Mouse (Mus musculus): ENCODE data around the gene Arhgap1.
"Not testable (repeated sequence)": the region's sequence is repeated elsewhere in the genome, so short reads cannot be mapped to it uniquely, and the experiment has no call there.

Gene Arhgap1

GRCm38 (mm10) chr2:91649553-91650359, at the start of gene Arhgap1, which contains the start of gene Zfp408:
Gene Arhgap1, plus strand, starts transcription at chr2:91649860.
Gene Zfp408, minus strand, starts transcription at chr2:91649791.
- peak; percentile 93 to 95 for DNase-seq (ENCODE audit: low spot score in 2 of 2)

- DNase-seq (ENCODE audit: low spot score in 2 of 2) = peak in 1 of 2 experiments; percentile 14
Observed at GRCm38 (mm10) chr2:91600475-91600874, 49.2 kb upstream of the Arhgap1 start.

GRCm38 (mm10) chr2:91602389-91602788, 47.3 kb upstream of the Arhgap1 start:
- no peak for DNase-seq (ENCODE audit: low spot score in 2 of 2)

- not testable (repeated sequence) for DNase-seq (ENCODE audit: low spot score in 2 of 2)
Observed at GRCm38 (mm10) chr2:91609370-91609769, 40.3 kb upstream of the Arhgap1 start.

GRCm38 (mm10) chr2:91622356-91622755, 27.3 kb upstream of the Arhgap1 start:
- no peak for DNase-seq (ENCODE audit: low spot score in 2 of 2)

GRCm38 (mm10) chr2:91623366-91623765, 26.3 kb upstream of the Arhgap1 start:
- not testable (repeated sequence) for DNase-seq (ENCODE audit: low spot score in 2 of 2)

- DNase-seq (ENCODE audit: low spot score in 2 of 2) = no peak
Observed at GRCm38 (mm10) chr2:91627486-91627885, 22.2 kb upstream of the Arhgap1 start.

GRCm38 (mm10) chr2:91628171-91628570, 21.5 kb upstream of the Arhgap1 start:
- DNase-seq (ENCODE audit: low spot score in 2 of 2) = no peak

GRCm38 (mm10) chr2:91629682-91630081, 20.0 kb upstream of the Arhgap1 start:
- DNase-seq (ENCODE audit: low spot score in 2 of 2) = no peak

- no peak for DNase-seq (ENCODE audit: low spot score in 2 of 2)
Observed at GRCm38 (mm10) chr2:91630384-91630783, 19.3 kb upstream of the Arhgap1 start.

- no peak for DNase-seq (ENCODE audit: low spot score in 2 of 2)
Observed at GRCm38 (mm10) chr2:91631826-91632225, 17.8 kb upstream of the Arhgap1 start.

- DNase-seq (ENCODE audit: low spot score in 2 of 2) = no peak
Observed at GRCm38 (mm10) chr2:91632316-91632715, 17.3 kb upstream of the Arhgap1 start.

GRCm38 (mm10) chr2:91633334-91633977, 16.2 kb upstream of the Arhgap1 start:
- DNase-seq (ENCODE audit: low spot score in 2 of 2) = no peak

GRCm38 (mm10) chr2:91634841-91635240, 14.8 kb upstream of the Arhgap1 start:
- DNase-seq (ENCODE audit: low spot score in 2 of 2) = no peak

GRCm38 (mm10) chr2:91635486-91635885, 14.2 kb upstream of the Arhgap1 start:
- DNase-seq (ENCODE audit: low spot score in 2 of 2) = no peak

GRCm38 (mm10) chr2:91636229-91636628, 13.4 kb upstream of the Arhgap1 start, which contains the start of gene F2:
Gene F2, minus strand, starts transcription at chr2:91636414.
- DNase-seq (ENCODE audit: low spot score in 2 of 2) = no peak

GRCm38 (mm10) chr2:91636727-91637338, 12.8 kb upstream of the Arhgap1 start:
- no peak for DNase-seq (ENCODE audit: low spot score in 2 of 2)

GRCm38 (mm10) chr2:91638931-91639330, 10.7 kb upstream of the Arhgap1 start:
- no peak for DNase-seq (ENCODE audit: low spot score in 2 of 2)

- no peak for DNase-seq (ENCODE audit: low spot score in 2 of 2)
Observed at GRCm38 (mm10) chr2:91642825-91643415, 6.7 kb upstream of the Arhgap1 start.

- no peak for DNase-seq (ENCODE audit: low spot score in 2 of 2)
Observed at GRCm38 (mm10) chr2:91644021-91644420, 5.6 kb upstream of the Arhgap1 start.

- DNase-seq (ENCODE audit: low spot score in 2 of 2) = no peak
Observed at GRCm38 (mm10) chr2:91645354-91645753, 4.3 kb upstream of the Arhgap1 start.

- DNase-seq (ENCODE audit: low spot score in 2 of 2) = no peak
Observed at GRCm38 (mm10) chr2:91645811-91646210, 3.8 kb upstream of the Arhgap1 start.
